Mouse (Mus musculus): Measurements from ENCODE around the gene Cab39l. TPM values are rescaled to one million over a fixed set of nuclear protein-coding genes. Genes with fewer than 3 reads are reported as not detected.

Gene Cab39l
- total RNA-seq, 4 experiments from 2014 or later: 23.0 to 26.7 (median 26.1) TPM

- peak in 1 of 2 experiments; percentile 33 for DNase-seq (ENCODE audit: low spot score in 2 of 2)
These were observed 187.1 kb downstream of the Cab39l start for GRCm38 (mm10) chr14:59627823-59628222.

GRCm38 (mm10) chr14:59629308-59629707, 188.5 kb downstream of the Cab39l start:
- no peak for DNase-seq (ENCODE audit: low spot score in 2 of 2)

GRCm38 (mm10) chr14:59630096-59630495, 189.3 kb downstream of the Cab39l start:
- DNase-seq (ENCODE audit: low spot score in 2 of 2): no peak

- no peak for DNase-seq (ENCODE audit: low spot score in 2 of 2)
These were observed 191.3 kb downstream of the Cab39l start for GRCm38 (mm10) chr14:59632067-59632466.

- DNase-seq (ENCODE audit: low spot score in 2 of 2): no peak
These were observed 192.6 kb downstream of the Cab39l start for GRCm38 (mm10) chr14:59633295-59633898.

GRCm38 (mm10) chr14:59633988-59634387, 193.2 kb downstream of the Cab39l start:
- no peak for DNase-seq (ENCODE audit: low spot score in 2 of 2)

Other genes starting within 250 kb of the Cab39l start
- gene Rcbtb1, start 239.8 kb upstream of the Cab39l start, total RNA-seq (2022): 10 to 100 TPM; 39.5 to 45.9 (median 41.7) TPM
- gene Gm6904, start 180.8 kb upstream of the Cab39l start, total RNA-seq (2022): not detected
- gene Phf11a, start 143.4 kb upstream of the Cab39l start, total RNA-seq (2022): under 1 TPM in 2 of 4 experiments, not detected in 2; 0.75 to 0.99 TPM
- 1 to 10 TPM in 2 of 4 experiments, under 1 TPM in 1, not detected in 1; 0.41 to 4.3 (median 2.3) TPM for gene Phf11b, start 99.6 kb upstream of the Cab39l start, total RNA-seq (2022)
- gene Phf11d, start 75.5 kb upstream of the Cab39l start, total RNA-seq (2022): 1 to 10 TPM in 2 of 4 experiments, under 1 TPM in 2; 0.87 to 4.0 (median 1.3) TPM
- under 1 TPM; 0.45 to 0.95 (median 0.70) TPM for gene Phf11c, start 45.6 kb upstream of the Cab39l start, total RNA-seq (2022)
- gene Setdb2, start 88 bp upstream of the Cab39l start, total RNA-seq (2022): 1 to 10 TPM; 4.3 to 7.1 (median 5.6) TPM
- 10 to 100 TPM; 52.6 to 61.9 (median 60.6) TPM for gene Cdadc1, start 157.0 kb downstream of the Cab39l start, total RNA-seq (2022)
- 1 to 10 TPM; 3.2 to 4.3 (median 3.4) TPM for gene Shisa2, start 184.3 kb downstream of the Cab39l start, total RNA-seq (2022)